Mouse (Mus musculus) CH12.LX (cell line): ENCODE results near the gene Rsrc1. TPM values are rescaled to one million over a fixed set of nuclear protein-coding genes. Genes with fewer than 3 reads are reported as not detected.

Experiments
- DNase-seq: peaks from one replicate; pipeline ENCODE4 v3.0.0-alpha.2; 2013; ENCODE audit errors: extremely low read depth
- H3K27ac ChIP-seq: 2 replicates; pipeline ENCODE4 v1.5.1; 2012; ENCODE audit warnings: low read depth, mild to moderate bottlenecking, control low read depth, moderate library complexity; ENCODE audit not compliant: insufficient read depth
- H3K27me3 ChIP-seq: replicated peaks from 2 replicates; pipeline ENCODE3; 2012; ENCODE audit warnings: inconsistent platforms
- H3K36me3 ChIP-seq, 2 experiments: replicated peaks in 1 of 2; 2 replicates each; pipeline versions ENCODE3 to v1.6.1; 2012; ENCODE audit warnings: inconsistent platforms in 1 of 2, low read length in 1 of 2, mild to moderate bottlenecking in 1 of 2, mixed read lengths in 1 of 2, moderate library complexity in 1 of 2; ENCODE audit not compliant: control insufficient read depth in 1 of 2, insufficient read depth in 1 of 2
- H3K4me1 ChIP-seq, 2 experiments: 2 replicates each; pipeline ENCODE4 v1.6.1; 2012; ENCODE audit warnings: inconsistent platforms in 1 of 2, moderate library complexity in 1 of 2; ENCODE audit not compliant: insufficient read depth in 2 of 2, control insufficient read depth in 1 of 2
- H3K4me2 ChIP-seq: 2 replicates; pipeline ENCODE4 v1.6.1; 2012; ENCODE audit warnings: low read depth, mild to moderate bottlenecking, control low read depth; ENCODE audit not compliant: poor library complexity, insufficient read depth, severe bottlenecking
- H3K4me3 ChIP-seq, 3 experiments: fragments of 150-350 bp in 1 of 3; sonication (generic) in 1 of 3; replicated peaks in 1 of 3; 2 replicates each; pipeline versions ENCODE3 to v1.5.1; 2011 to 2012; ENCODE audit warnings: low read depth in 2 of 3, low read length in 2 of 3, mild to moderate bottlenecking in 2 of 3, moderate library complexity in 2 of 3, control low read depth in 1 of 3, improper control_type of control experiment in 1 of 3, inconsistent platforms in 1 of 3, mixed read lengths in 1 of 3; ENCODE audit not compliant: poor library complexity in 1 of 3
- H3K79me2 ChIP-seq: replicated peaks from 2 replicates; pipeline ENCODE4 v1.6.1; 2012; ENCODE audit warnings: mild to moderate bottlenecking, moderate library complexity; ENCODE audit not compliant: control insufficient read depth, poor library complexity, insufficient read depth, severe bottlenecking; ENCODE audit errors: extremely low read depth
- H3K9ac ChIP-seq: 2 replicates; pipeline ENCODE4 v1.6.1; 2012; ENCODE audit warnings: low read depth, mild to moderate bottlenecking, control low read depth, moderate library complexity; ENCODE audit not compliant: insufficient read depth
- H3K9me3 ChIP-seq: replicated peaks from 2 replicates; pipeline ENCODE3; 2012; ENCODE audit warnings: low read length, inconsistent platforms, mixed read lengths
- ELF1 ChIP-seq: IDR thresholded peaks from 2 replicates; pipeline ENCODE4 v1.6.1; 2014; ENCODE audit warnings: low read depth, mild to moderate bottlenecking, inconsistent platforms, low read length, improper control_type of control experiment
- HCFC1 ChIP-seq: IDR thresholded peaks from 2 replicates; pipeline ENCODE4 v1.6.1; 2012; ENCODE audit warnings: low read depth, mild to moderate bottlenecking, inconsistent platforms, low read length, improper control_type of control experiment
- MAX ChIP-seq: IDR thresholded peaks from 2 replicates; pipeline ENCODE4 v1.6.1; 2011; ENCODE audit warnings: low read length, improper control_type of control experiment
- MEF2A ChIP-seq: IDR thresholded peaks from 2 replicates; pipeline ENCODE4 v1.6.1; 2014; ENCODE audit warnings: low read depth, mild to moderate bottlenecking, inconsistent platforms, low read length, improper control_type of control experiment, borderline replicate concordance
- POLR2A ChIP-seq: IDR thresholded peaks from 2 replicates; pipeline ENCODE4 v1.6.1; 2011; ENCODE audit warnings: low read depth, mild to moderate bottlenecking, improper control_type of control experiment, low read length
- POLR2AphosphoS2 ChIP-seq: IDR thresholded peaks from 2 replicates; pipeline ENCODE4 v1.6.1; 2011; ENCODE audit warnings: low read depth, low read length, improper control_type of control experiment
- SIN3A ChIP-seq: IDR thresholded peaks from 2 replicates; pipeline ENCODE4 v1.6.1; 2012; ENCODE audit warnings: low read length, improper control_type of control experiment, inconsistent platforms
- UBTF ChIP-seq: IDR thresholded peaks from 2 replicates; pipeline ENCODE4 v1.6.1; 2012; ENCODE audit warnings: low read depth, mild to moderate bottlenecking, inconsistent platforms, low read length, improper control_type of control experiment, moderate library complexity
- USF2 ChIP-seq: conservative IDR thresholded peaks from 2 replicates; pipeline ENCODE4 v1.6.1; 2011; ENCODE audit warnings: low read depth, low read length, improper control_type of control experiment
- dilution Hi-C: fragments of 300-500 bp; cut with MboI; formaldehyde crosslinking; loops from 2 replicates; pipeline ENCODE4 v1.14.3; 2020; ENCODE audit warnings: low sequenced_read_pairs; ENCODE audit not compliant: extremely low pct_unique_long_range_greater_than_20kb, extremely low pct_ligation_motif_present
- in situ Hi-C: fragments of 300-500 bp; cut with MboI; formaldehyde crosslinking; loops from 3 replicates; pipeline ENCODE4 v1.14.3; 2019; ENCODE audit warnings: low sequenced_read_pairs, low pct_ligation_motif_present, low pct_unique_long_range_greater_than_20kb, mixed read lengths
- polyA plus RNA-seq: library from polyadenylated mRNA; unstranded; fragments of >175 nt; gene quantifications from 2 replicates; pipeline ENCODE4 v1.2.1, GENCODE M21; 2012; ENCODE audit warnings: low read depth; ENCODE audit not compliant: insufficient read length
- total RNA-seq, 2 experiments: library from RNA; depleted of rRNA; stranded (reverse); fragments of 300-350 nt in 1 of 2; fragments of >200 nt in 1 of 2; gene quantifications; 2 replicates each; pipeline ENCODE4 v1.2.3; 2012 to 2014

Rsrc1 gene
- total and polyA plus RNA-seq, 3 experiments: 28.9 to 50.9 (median 34.0) TPM

DNA sequence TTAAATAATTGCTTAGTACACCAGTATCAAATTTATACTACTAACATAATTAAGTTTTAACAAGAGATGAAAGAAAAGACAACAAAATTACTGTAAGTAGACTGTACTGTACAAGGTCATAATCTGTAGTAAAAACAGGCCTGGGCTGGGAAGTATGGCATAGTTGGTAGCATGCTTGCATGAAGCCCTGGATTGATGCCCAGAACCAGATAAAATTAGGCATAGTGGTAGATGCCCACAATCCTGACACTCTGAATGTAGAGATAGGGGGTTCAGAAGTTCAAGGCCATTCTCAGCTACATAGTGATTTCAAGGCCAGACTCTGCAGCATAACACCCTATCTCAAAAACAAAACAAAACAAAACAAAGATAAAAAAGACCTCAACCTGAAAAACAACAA is 397.0 kb downstream of the Rsrc1 start:
- Histone ChIP-seq H3K27ac (no peak overlapping the region), H3K4me2 (no peak overlapping the region), H3K9ac (no peak overlapping the region), H3K4me3 (no peak overlapping the region), H3K36me3 (no peaks in the 10 kb centered on the region), H3K9me3 (peaks cover 4% of the 10 kb centered on the region), H3K27me3 (no peaks in the 10 kb centered on the region), H3K79me2 (no peaks in the 10 kb centered on the region), H3K4me1 (no peaks in the 10 kb centered on the region)
- dilution Hi-C loops: no loop called here
- in situ Hi-C loops: no loop called here
- DNase-seq: no peak
- no peak for TF ChIP-seq SIN3A
- no peak for TF ChIP-seq HCFC1
- TF ChIP-seq POLR2AphosphoS2: no peak
- no peak for TF ChIP-seq UBTF
- TF ChIP-seq USF2: no peak
- no peak for TF ChIP-seq MAX
- TF ChIP-seq ELF1: no peak
- TF ChIP-seq POLR2A: no peak
- no peak for TF ChIP-seq MEF2A
- TF ChIP-seq, all 38 proteins: peak for 0

Other genes starting within 250 kb of the Rsrc1 start
- 1.3 and 1.7 TPM in 2 replicates for gene Shox2, start 381 bp downstream of the Rsrc1 start, total RNA-seq (2012; rRNA removed)
- gene Shox2, start 381 bp downstream of the Rsrc1 start, total RNA-seq (2014; rRNA removed): 1.1 and 1.3 TPM in 2 replicates
- gene Shox2, start 381 bp downstream of the Rsrc1 start, polyA plus RNA-seq: 1.2 and 1.3 TPM in 2 replicates